Mouse (Mus musculus) stomach, postnatal 0 days (tissue): ENCODE measurements at regions not wholly inside any gene's neighbourhood (a gene's known extent, or its start where the extent isn't known, plus 50 kb on each side); places are given as distances from the start of the nearest gene placed in this dataset.

Source experiments
- ATAC-seq: fragments of 200-750 bp; cut with Nextera tagmentation; 2 replicates; pipeline ENCODE4 v1.8.0; 2017; ENCODE audit not compliant: low FRiP score, low TSS enrichment
- DNase-seq: peaks from one replicate; pipeline ENCODE4 v3.0.0-alpha.2; 2016; ENCODE audit warnings: low spot score
- H3K27ac ChIP-seq: fragments of 300-500 bp; sonication (generic); replicated peaks from 2 replicates; pipeline ENCODE4 v1.5.1; 2014; ENCODE audit warnings: mild to moderate bottlenecking, control low read depth
- H3K27me3 ChIP-seq: fragments of 300-500 bp; sonication (generic); 2 replicates; pipeline ENCODE4 v1.6.1; 2014; ENCODE audit warnings: low read length; ENCODE audit not compliant: control insufficient read depth, insufficient read depth
- H3K36me3 ChIP-seq: fragments of 300-500 bp; sonication (generic); 2 replicates; pipeline ENCODE4 v1.6.1; 2014; ENCODE audit warnings: low read length, mixed read lengths; ENCODE audit not compliant: control insufficient read depth, insufficient read depth
- H3K4me1 ChIP-seq: fragments of 300-500 bp; sonication (generic); replicated peaks from 2 replicates; pipeline ENCODE4 v1.6.1; 2014; ENCODE audit warnings: antibody characterized with exemption; ENCODE audit not compliant: control insufficient read depth, insufficient read depth
- H3K4me2 ChIP-seq: fragments of 300-500 bp; sonication (generic); replicated peaks from 2 replicates; pipeline ENCODE4 v1.6.1; 2014; ENCODE audit warnings: low read depth, mild to moderate bottlenecking, control low read depth, moderate library complexity
- H3K4me3 ChIP-seq: fragments of 300-500 bp; sonication (generic); 2 replicates; pipeline ENCODE4 v1.5.1; 2014; ENCODE audit warnings: low read depth, low read length, control low read depth
- H3K9ac ChIP-seq: fragments of 300-500 bp; sonication (generic); 2 replicates; pipeline ENCODE4 v1.6.1; 2014; ENCODE audit warnings: mild to moderate bottlenecking, low read length, control low read depth, mixed read lengths
- H3K9me3 ChIP-seq: fragments of 300-500 bp; sonication (generic); 2 replicates; pipeline ENCODE4 v1.6.1; 2016; ENCODE audit warnings: low read length; ENCODE audit not compliant: control insufficient read depth
- CTCF ChIP-seq: IDR thresholded peaks from 2 replicates; pipeline ENCODE4 v1.5.1; 2016; ENCODE audit warnings: antibody characterized with exemption, low read depth, mild to moderate bottlenecking, moderate library complexity
- EP300 ChIP-seq: optimal IDR thresholded peaks from 2 replicates; pipeline ENCODE3; 2016; ENCODE audit warnings: antibody characterized with exemption
- WGBS: fragments of 180-500 bp; shearing (Covaris S2); extraction: QIAGEN DNeasy Blood & Tissue Kit; methylation state at CpG from one replicate; pipeline ENCODE4 v1.1.7; 2014; 5-methylcytosine and 5-hydroxymethylcytosine counted together

- no peak overlapping the region for H3K27ac ChIP-seq
- H3K9ac ChIP-seq, result no peak overlapping the region
- 35% methylated on average over 3 of the region's 3 CpGs for WGBS
- TF ChIP-seq CTCF (no peak), EP300 (no peak)
- no peak overlapping the region for H3K4me3 ChIP-seq
- ATAC-seq (0 out of 2 replicates have a peak, but pooled peaks have one; percentile 26), DNase-seq (no peak)
- no peak overlapping the region for H3K4me2 ChIP-seq
- no peaks in the 10 kb centered on the region for H3K4me1 ChIP-seq
- H3K9me3 ChIP-seq, result no peaks in the 10 kb centered on the region
- no peaks in the 10 kb centered on the region for H3K36me3 ChIP-seq
- no peaks in the 10 kb centered on the region for H3K27me3 ChIP-seq
Observed at GRCm38 (mm10) chr8:103825289-103825688, 276.1 kb upstream of the Cdh5 start.

- TF ChIP-seq EP300 (no peak), CTCF (no peak)
- DNase-seq (no peak), ATAC-seq (no peak)
- Histone ChIP-seq H3K9me3 (no peaks in the 10 kb centered on the region), H3K27ac (no peak overlapping the region), H3K4me3 (no peak overlapping the region), H3K4me2 (no peak overlapping the region), H3K27me3 (no peaks in the 10 kb centered on the region), H3K9ac (no peak overlapping the region), H3K36me3 (no peaks in the 10 kb centered on the region), H3K4me1 (no peaks in the 10 kb centered on the region)
- 69% methylated on average over 3 of the region's 3 CpGs for WGBS
Observed at GRCm38 (mm10) chr8:103830416-103830815, 271.0 kb upstream of the Cdh5 start.

- H3K36me3 ChIP-seq, result no peaks in the 10 kb centered on the region
- H3K27ac ChIP-seq, result no peak overlapping the region
- no peaks in the 10 kb centered on the region for H3K4me1 ChIP-seq
- H3K4me2 ChIP-seq, result no peak overlapping the region
- no peak overlapping the region for H3K9ac ChIP-seq
- H3K27me3 ChIP-seq, result no peaks in the 10 kb centered on the region
- TF ChIP-seq EP300 (no peak), CTCF (no peak)
- H3K9me3 ChIP-seq, result no peaks in the 10 kb centered on the region
- peak; percentile 76 for ATAC-seq
- peak; percentile 20 for DNase-seq
- 86% methylated on average over 4 of the region's 4 CpGs for WGBS
- H3K4me3 ChIP-seq, result no peak overlapping the region
Observed at GRCm38 (mm10) chr8:103839990-103840389, 261.4 kb upstream of the Cdh5 start.

- no peak for ATAC-seq
- Histone ChIP-seq H3K4me1 (0 out of 2 replicates have a peak, but pooled peaks cover 2% of the 10 kb centered on the region), H3K9ac (no peak overlapping the region), H3K9me3 (no peaks in the 10 kb centered on the region), H3K4me3 (no peak overlapping the region), H3K4me2 (no peak overlapping the region), H3K27ac (no peak overlapping the region), H3K27me3 (no peaks in the 10 kb centered on the region), H3K36me3 (no peaks in the 10 kb centered on the region)
- WGBS, result 72% methylated on average over 1 of the region's 1 CpGs
- TF ChIP-seq EP300, result no peak
- TF ChIP-seq CTCF, result no peak
- no peak for DNase-seq
Observed at GRCm38 (mm10) chr8:103845964-103846363, 255.5 kb upstream of the Cdh5 start.

- 12% methylated on average over 10 of the region's 10 CpGs for WGBS
- Histone ChIP-seq H3K4me3 (no peak overlapping the region), H3K4me2 (no peak overlapping the region), H3K27ac (no peak overlapping the region), H3K36me3 (no peaks in the 10 kb centered on the region), H3K4me1 (0 out of 2 replicates have a peak, but pooled peaks cover 2% of the 10 kb centered on the region), H3K9me3 (no peaks in the 10 kb centered on the region), H3K27me3 (no peaks in the 10 kb centered on the region), H3K9ac (no peak overlapping the region)
- TF ChIP-seq EP300 (no peak), CTCF (no peak)
- ATAC-seq, result 0 out of 2 replicates have a peak, but pooled peaks have one; percentile 10
- DNase-seq, result no peak
Observed at GRCm38 (mm10) chr8:103846382-103846976, 254.9 kb upstream of the Cdh5 start.

- H3K36me3 ChIP-seq, result no peaks in the 10 kb centered on the region
- no peak overlapping the region for H3K4me2 ChIP-seq
- no peaks in the 10 kb centered on the region for H3K9me3 ChIP-seq
- no peaks in the 10 kb centered on the region for H3K27me3 ChIP-seq
- no peak overlapping the region for H3K27ac ChIP-seq
- DNase-seq, result no peak
- ATAC-seq, result no peak
- 0 out of 2 replicates have a peak, but pooled peaks cover 2% of the 10 kb centered on the region for H3K4me1 ChIP-seq
- no peak overlapping the region for H3K4me3 ChIP-seq
- no peak for TF ChIP-seq EP300
- no peak for TF ChIP-seq CTCF
- no peak overlapping the region for H3K9ac ChIP-seq
- 93% methylated on average over 2 of the region's 2 CpGs for WGBS
Observed at GRCm38 (mm10) chr8:103849785-103850184, 251.6 kb upstream of the Cdh5 start.
